8 mouse cellular contexts compared by ENCODE assay signal in genomic region chr2:24919839-24920175, GRCm38 (mm10). TPM values are rescaled to one million over a fixed set of nuclear protein-coding genes. Genes with fewer than 3 reads are reported as not detected.
DNase-seq lines count a peak whose midpoint lies in the region; ATAC-seq and TF ChIP-seq lines count a peak whose summit lies in the region.

No protein-coding gene starts in this region.

- 9% methylated on average over 8 of the region's 8 CpGs for WGBS in cerebellum, adult 2 months
- 9% methylated on average over 8 of the region's 8 CpGs for WGBS in forebrain, embryonic 14.5 days
- WGBS in liver, embryonic 15.5 days (ENCODE audit: insufficient replicate concordance): 9% methylated on average over 8 of the region's 8 CpGs

- peak overlapping the region; percentile 66 for H3K27ac ChIP-seq in cerebellum, adult 2 months (ENCODE audit: insufficient read depth, low read length)
- H3K27ac ChIP-seq in forebrain, embryonic 14.5 days (ENCODE audit: low read depth, low read length): 0 out of 2 replicates have a peak overlapping the region, but pooled peaks have one; percentile 97
- peak overlapping the region; percentile 81 for H3K27ac ChIP-seq in liver, embryonic 15.5 days (replicated peaks)

- peak overlapping the region; percentile 82 for H3K4me3 ChIP-seq in cerebellum, adult 2 months (replicated peaks; ENCODE audit: insufficient read depth, low read depth, low read length)
- H3K4me3 ChIP-seq in C2C12 (ENCODE audit: insufficient read depth, poor library complexity, severe bottlenecking): peak overlapping the region; percentile 100
- H3K4me3 ChIP-seq in forebrain, embryonic 14.5 days (ENCODE audit: low read depth, low read length): peak overlapping the region; percentile 96
- H3K4me3 ChIP-seq in liver, embryonic 15.5 days (replicated peaks): peak overlapping the region; percentile 97

- peaks cover 47% of the 10 kb centered on the region for H3K79me2 ChIP-seq in C2C12 (ENCODE audit: control insufficient read depth, insufficient read depth)

- TF ChIP-seq CTCF in cerebellum, adult 2 months (IDR thresholded peaks at IDR 0.05; ENCODE audit: borderline replicate concordance, insufficient read depth, low read depth, low read length): no peak
- no peak for TF ChIP-seq CTCF in C2C12 (IDR thresholded peaks at IDR 0.05; ENCODE audit: control insufficient read depth, insufficient read depth, insufficient read length)

- H3K4me1 ChIP-seq in cerebellum, adult 2 months (ENCODE audit: control insufficient read depth, insufficient read depth, low read length): peaks cover 6% of the 10 kb centered on the region; the same call in 1 of the 2 replicates
- peaks cover 11% of the 10 kb centered on the region for H3K4me1 ChIP-seq in forebrain, embryonic 14.5 days (ENCODE audit: control insufficient read depth, insufficient read depth, low read length)
- H3K4me1 ChIP-seq in liver, embryonic 15.5 days (replicated peaks): peaks cover 25% of the 10 kb centered on the region

- ATAC-seq in forebrain, embryonic 14.5 days: peak; percentile 46; the same call in 1 of the 2 replicates
- peak; percentile 50 for ATAC-seq in liver, embryonic 15.5 days (ENCODE audit: insufficient read depth)

- no peak for TF ChIP-seq POLR2A in cerebellum, adult 2 months (IDR thresholded peaks at IDR 0.05; ENCODE audit: borderline replicate concordance, insufficient read depth, low read length)

- peak overlapping the region; percentile 53 for H3ac ChIP-seq in C2C12 (ENCODE audit: control insufficient read depth, insufficient read length, low read depth)

- H3K9me3 ChIP-seq in forebrain, embryonic 14.5 days (replicated peaks; ENCODE audit: control insufficient read depth, low read length): no peaks in the 10 kb centered on the region
- H3K9me3 ChIP-seq in liver, embryonic 15.5 days (replicated peaks): no peaks in the 10 kb centered on the region

- H3K79me3 ChIP-seq in C2C12 (ENCODE audit: low read depth): peaks cover 41% of the 10 kb centered on the region

- H3K9ac ChIP-seq in forebrain, embryonic 14.5 days (ENCODE audit: low read length): peak overlapping the region; percentile 99
- H3K9ac ChIP-seq in liver, embryonic 15.5 days: peak overlapping the region; percentile 64

- H3K4me2 ChIP-seq in forebrain, embryonic 14.5 days (ENCODE audit: low read length): peak overlapping the region; percentile 58
- H3K4me2 ChIP-seq in liver, embryonic 15.5 days: peak overlapping the region; percentile 72

- DNase-seq in cerebellum, adult 2 months: no peak
- no peak for DNase-seq in cerebellum, adult 18-20 months
- no peak for DNase-seq in forebrain, embryonic 14.5 days (ENCODE audit: low spot score)
- DNase-seq in MN1 (ENCODE audit: low spot score): no peak
- DNase-seq in yolk sac, embryonic 10.5 days (ENCODE audit: low spot score): no peak
- no peak for DNase-seq in adrenal gland, adult 18-20 months (ENCODE audit: low spot score in 2 of 2)

- no peaks in the 10 kb centered on the region for H3K36me3 ChIP-seq in C2C12 (ENCODE audit: control insufficient read depth, insufficient read depth)
- no peaks in the 10 kb centered on the region for H3K36me3 ChIP-seq in forebrain, embryonic 14.5 days (ENCODE audit: control insufficient read depth, insufficient read depth, low read length)
- H3K36me3 ChIP-seq in liver, embryonic 15.5 days (replicated peaks): no peaks in the 10 kb centered on the region

- no peaks in the 10 kb centered on the region for H3K27me3 ChIP-seq in cerebellum, adult 2 months (ENCODE audit: control insufficient read depth, insufficient read depth, low read length)
- H3K27me3 ChIP-seq in C2C12 (ENCODE audit: control insufficient read depth, insufficient read depth, insufficient read length): no peaks in the 10 kb centered on the region
- no peaks in the 10 kb centered on the region for H3K27me3 ChIP-seq in forebrain, embryonic 14.5 days (replicated peaks; ENCODE audit: control insufficient read depth, insufficient read depth, low read length)
- no peaks in the 10 kb centered on the region for H3K27me3 ChIP-seq in liver, embryonic 15.5 days

TF ChIP-seq in C2C12, 6 proteins besides CTCF, POLR2A, EP300 and RAD21:
- TF ChIP-seq MYOG (IDR thresholded peaks at IDR 0.05; ENCODE audit: control insufficient read depth, extremely low read depth, insufficient read length) (no peak), CEBPB (IDR thresholded peaks at IDR 0.05; ENCODE audit: low read depth) (no peak), MYOD1 (IDR thresholded peaks at IDR 0.05; ENCODE audit: control insufficient read depth, insufficient read length, low read depth) (no peak), USF1 (IDR thresholded peaks at IDR 0.05; ENCODE audit: low read depth) (no peak), FOSL1 (IDR thresholded peaks at IDR 0.05; ENCODE audit: insufficient read depth, low read length, poor library complexity, severe bottlenecking) (no peak), MAX (IDR thresholded peaks at IDR 0.05) (no peak)

RNA-seq across cellular contexts. Expression of gene Ehmt1, which starts 0.4 kb away (rescaled TPM):
- 63.9 and 68.9 TPM in 2 replicates for polyA plus RNA-seq in cerebellum, adult 2 months (2012; rRNA removed)
- 18.3 TPM for polyA plus RNA-seq in C2C12 (2012; fragmentation: generic; extraction: Trizol)
- polyA plus RNA-seq in forebrain, embryonic 14.5 days (2014; fragmentation: Nextera tagmentation; extraction: Ambion mirVana): 76.7 and 90.7 TPM in 2 replicates
- polyA plus RNA-seq in liver, embryonic 15.5 days (2015; fragmentation: Nextera tagmentation; extraction: Ambion mirVana): 13.4 and 13.8 TPM in 2 replicates
- 10 to 100 TPM; 46.6 to 50.1 TPM for total RNA-seq in adrenal gland, adult 18-20 months (2021)

RNA-seq across cellular contexts. Expression of gene Arrdc1, which starts 15.2 kb away (rescaled TPM):
- polyA plus RNA-seq in cerebellum, adult 2 months (2012; rRNA removed): 46.7 and 47.2 TPM in 2 replicates
- 6.6 TPM for polyA plus RNA-seq in C2C12 (2012; fragmentation: generic; extraction: Trizol)
- polyA plus RNA-seq in forebrain, embryonic 14.5 days (2014; fragmentation: Nextera tagmentation; extraction: Ambion mirVana): 16.6 and 20.5 TPM in 2 replicates
- polyA plus RNA-seq in liver, embryonic 15.5 days (2015; fragmentation: Nextera tagmentation; extraction: Ambion mirVana): 17.5 and 18.6 TPM in 2 replicates
- 1 to 10 TPM; 9.2 to 9.9 TPM for total RNA-seq in adrenal gland, adult 18-20 months (2021)

RNA-seq across cellular contexts. Expression of gene Zmynd19, which starts 29.8 kb away (rescaled TPM):
- polyA plus RNA-seq in cerebellum, adult 2 months (2012; rRNA removed): 18.2 and 19.5 TPM in 2 replicates
- polyA plus RNA-seq in C2C12 (2012; fragmentation: generic; extraction: Trizol): 35.8 TPM
- 8.6 and 12.7 TPM in 2 replicates for polyA plus RNA-seq in forebrain, embryonic 14.5 days (2014; fragmentation: Nextera tagmentation; extraction: Ambion mirVana)
- polyA plus RNA-seq in liver, embryonic 15.5 days (2015; fragmentation: Nextera tagmentation; extraction: Ambion mirVana): 9.8 and 10.7 TPM in 2 replicates
- 10 to 100 TPM; 21.6 to 30.4 TPM for total RNA-seq in adrenal gland, adult 18-20 months (2021)

RNA-seq across cellular contexts. Expression of gene Dph7, which starts 42.4 kb away (rescaled TPM):
- 34.3 and 39.7 TPM in 2 replicates for polyA plus RNA-seq in cerebellum, adult 2 months (2012; rRNA removed)
- 13.9 TPM for polyA plus RNA-seq in C2C12 (2012; fragmentation: generic; extraction: Trizol)
- 38.0 and 44.3 TPM in 2 replicates for polyA plus RNA-seq in forebrain, embryonic 14.5 days (2014; fragmentation: Nextera tagmentation; extraction: Ambion mirVana)
- polyA plus RNA-seq in liver, embryonic 15.5 days (2015; fragmentation: Nextera tagmentation; extraction: Ambion mirVana): 8.0 and 8.3 TPM in 2 replicates
- total RNA-seq in adrenal gland, adult 18-20 months (2021): 10 to 100 TPM in 1 of 2 experiments, 1 to 10 TPM in 1; 6.6 to 10.8 TPM

RNA-seq across cellular contexts. Expression of gene Mrpl41, which starts 55.1 kb away (rescaled TPM):
- 137 and 140 TPM in 2 replicates for polyA plus RNA-seq in cerebellum, adult 2 months (2012; rRNA removed)
- polyA plus RNA-seq in C2C12 (2012; fragmentation: generic; extraction: Trizol): 98.4 TPM
- 178 and 193 TPM in 2 replicates for polyA plus RNA-seq in forebrain, embryonic 14.5 days (2014; fragmentation: Nextera tagmentation; extraction: Ambion mirVana)
- polyA plus RNA-seq in liver, embryonic 15.5 days (2015; fragmentation: Nextera tagmentation; extraction: Ambion mirVana): 62.6 and 69.8 TPM in 2 replicates
- 10 to 100 TPM; 85.2 to 88.0 TPM for total RNA-seq in adrenal gland, adult 18-20 months (2021)
